Mouse (Mus musculus): ENCODE data around the gene Robo1.

Gene Robo1

GRCm38 (mm10) chr16:72854101-72854500 lies 546.0 kb downstream of the Robo1 start:
- peak; percentile 28 for DNase-seq

- DNase-seq = no peak
These were observed 546.9 kb downstream of the Robo1 start for GRCm38 (mm10) chr16:72854809-72855503.

- DNase-seq = peak; percentile 12
These were observed 553.7 kb downstream of the Robo1 start for GRCm38 (mm10) chr16:72861707-72862277.

- no peak for DNase-seq
These were observed 557.9 kb downstream of the Robo1 start for GRCm38 (mm10) chr16:72866011-72866410.

- DNase-seq = no peak
These were observed 567.0 kb downstream of the Robo1 start for GRCm38 (mm10) chr16:72874934-72875732.

- peak; percentile 60 for DNase-seq
These were observed 580.0 kb downstream of the Robo1 start for GRCm38 (mm10) chr16:72888108-72888507.

- DNase-seq = no peak
These were observed 581.3 kb downstream of the Robo1 start for GRCm38 (mm10) chr16:72889401-72889800.

- DNase-seq = no peak
These were observed 589.0 kb downstream of the Robo1 start for GRCm38 (mm10) chr16:72897125-72897524.

- DNase-seq = no peak
These were observed 600.8 kb downstream of the Robo1 start for GRCm38 (mm10) chr16:72908895-72909294.

GRCm38 (mm10) chr16:72913134-72913533 lies 605.0 kb downstream of the Robo1 start:
- peak; percentile 89 for DNase-seq

- DNase-seq = no peak
These were observed 606.0 kb downstream of the Robo1 start for GRCm38 (mm10) chr16:72914068-72914630.

GRCm38 (mm10) chr16:72920013-72920412 lies 611.9 kb downstream of the Robo1 start:
- DNase-seq = no peak

GRCm38 (mm10) chr16:72924423-72925224 lies 616.5 kb downstream of the Robo1 start:
- DNase-seq = peak; percentile 39

- DNase-seq = no peak
These were observed 620.5 kb downstream of the Robo1 start for GRCm38 (mm10) chr16:72928525-72929122.

GRCm38 (mm10) chr16:72930871-72931270 lies 622.8 kb downstream of the Robo1 start:
- DNase-seq = no peak

- DNase-seq = no peak
These were observed 626.8 kb downstream of the Robo1 start for GRCm38 (mm10) chr16:72934908-72935307.

- no peak for DNase-seq
These were observed 629.1 kb downstream of the Robo1 start for GRCm38 (mm10) chr16:72937183-72937582.

GRCm38 (mm10) chr16:72939862-72940261 lies 631.8 kb downstream of the Robo1 start:
- DNase-seq = no peak

GRCm38 (mm10) chr16:72940786-72941185 lies 632.7 kb downstream of the Robo1 start:
- no peak for DNase-seq

- DNase-seq = no peak
These were observed 636.3 kb downstream of the Robo1 start for GRCm38 (mm10) chr16:72944403-72944802.

GRCm38 (mm10) chr16:72951969-72952368 lies 643.9 kb downstream of the Robo1 start:
- no peak for DNase-seq

- DNase-seq = no peak
These were observed 651.1 kb downstream of the Robo1 start for GRCm38 (mm10) chr16:72959018-72959702.
